Mouse (Mus musculus) spleen, adult 12 weeks (tissue): ENCODE data around the gene Hirip3.

Experiments
- DNase-seq: peaks from one replicate; pipeline ENCODE4 v3.0.0; 2022; ENCODE audit warnings: low spot score

Hirip3 gene

GRCm38 (mm10) chr7:126861429-126862130 is at the start of gene Hirip3:
Hirip3 (plus strand) TSS chr7:126861972.
- peak; percentile 93 for DNase-seq

DNA sequence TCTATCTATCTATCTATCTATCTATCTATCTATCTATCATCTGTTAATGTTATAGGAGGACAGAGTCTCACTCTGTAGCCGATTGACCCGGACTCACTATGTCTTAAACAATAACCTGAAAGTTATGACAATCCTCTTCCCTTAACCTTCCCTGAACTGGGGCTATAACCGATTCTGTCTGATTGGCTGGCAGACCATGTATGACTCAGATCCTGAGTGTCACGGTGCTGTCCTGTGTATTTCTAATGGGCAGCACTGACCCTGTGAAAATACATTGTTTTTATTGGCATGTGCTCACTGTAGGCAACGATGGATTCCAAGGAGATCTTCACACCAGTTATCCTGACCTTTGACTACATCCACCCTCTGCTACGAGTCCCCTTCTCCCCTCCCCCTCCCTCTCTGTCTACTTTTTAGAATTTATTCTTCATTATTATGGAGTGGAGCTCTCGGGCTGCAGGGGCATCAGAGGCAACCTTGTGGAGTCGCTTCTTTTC is 46.0 kb upstream of the Hirip3 start:
- DNase-seq: no peak

DNA sequence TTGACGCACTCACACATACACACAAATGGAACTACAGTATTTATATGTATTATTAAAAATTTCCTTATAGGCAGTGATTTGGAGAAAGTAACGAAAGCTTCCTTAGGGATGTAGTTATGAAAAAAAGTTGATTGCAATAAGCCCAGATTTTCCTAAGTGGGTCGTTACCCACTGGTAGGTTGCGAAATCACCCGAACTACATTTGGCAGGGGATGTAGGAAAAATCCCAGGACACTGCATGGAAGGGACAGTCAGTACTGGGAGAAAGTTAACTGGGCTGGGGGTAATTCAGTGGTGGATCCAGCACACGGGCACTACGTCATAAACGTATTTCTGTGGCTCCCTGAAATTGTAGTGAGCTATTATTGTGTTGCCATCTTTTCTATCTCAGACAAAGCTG is 45.3 kb upstream of the Hirip3 start:
- DNase-seq: no peak

GRCm38 (mm10) chr7:126817595-126817994 is 44.2 kb upstream of the Hirip3 start:
- DNase-seq: no peak

DNA sequence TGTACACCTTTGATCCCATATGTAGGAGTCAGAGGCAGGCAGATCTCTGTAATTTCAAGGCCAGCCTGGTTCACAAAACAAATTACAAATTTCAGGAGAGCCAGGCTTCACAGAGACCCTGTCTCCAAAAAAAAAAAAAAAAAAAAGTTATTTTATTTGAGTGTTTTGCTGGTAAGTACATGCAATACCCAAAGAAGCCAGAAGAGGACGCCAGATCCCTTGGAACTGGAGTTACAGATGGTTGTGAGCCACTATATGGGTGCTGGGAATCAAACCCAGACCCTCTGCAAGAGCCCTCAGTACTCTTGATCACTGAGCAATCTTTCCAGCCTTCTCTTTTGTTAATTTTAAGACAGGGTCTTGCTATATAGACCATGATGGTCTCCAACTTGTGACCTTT is 43.0 kb upstream of the Hirip3 start:
- DNase-seq: no peak

DNA sequence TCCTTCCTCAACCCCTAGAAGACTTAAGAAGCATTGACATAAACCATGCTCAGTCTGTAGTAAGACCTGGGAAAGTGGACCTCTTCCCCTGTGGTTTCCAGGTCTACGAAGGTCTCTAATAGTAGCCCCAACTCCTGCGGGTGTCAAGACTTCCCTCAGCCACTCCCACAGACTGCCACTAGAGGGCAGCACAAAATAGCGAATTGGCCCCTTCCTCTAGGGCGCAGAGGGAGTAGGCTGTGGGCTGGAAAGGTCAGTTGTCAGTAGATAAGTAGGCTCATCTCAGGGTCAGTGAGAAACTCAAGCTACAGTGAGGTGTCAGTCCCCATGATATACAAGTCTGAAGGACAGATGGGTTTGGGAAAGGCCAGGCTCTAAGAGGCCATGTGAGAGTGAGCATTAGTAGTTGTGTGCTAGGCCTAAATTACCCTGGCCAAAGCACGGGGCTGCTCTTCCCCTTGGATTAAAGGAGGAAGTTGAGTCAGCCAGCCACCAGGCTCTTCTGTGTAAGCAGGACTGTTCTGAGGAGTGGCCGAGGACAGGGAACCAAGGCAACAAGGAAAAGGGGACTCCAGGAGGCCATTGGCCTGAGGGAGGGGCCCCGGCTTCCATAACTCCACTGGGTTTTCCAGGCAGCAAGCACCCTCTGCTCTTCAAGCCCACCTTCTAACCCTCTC is 39.8 kb upstream of the Hirip3 start:
- peak; percentile 63 for DNase-seq

DNA sequence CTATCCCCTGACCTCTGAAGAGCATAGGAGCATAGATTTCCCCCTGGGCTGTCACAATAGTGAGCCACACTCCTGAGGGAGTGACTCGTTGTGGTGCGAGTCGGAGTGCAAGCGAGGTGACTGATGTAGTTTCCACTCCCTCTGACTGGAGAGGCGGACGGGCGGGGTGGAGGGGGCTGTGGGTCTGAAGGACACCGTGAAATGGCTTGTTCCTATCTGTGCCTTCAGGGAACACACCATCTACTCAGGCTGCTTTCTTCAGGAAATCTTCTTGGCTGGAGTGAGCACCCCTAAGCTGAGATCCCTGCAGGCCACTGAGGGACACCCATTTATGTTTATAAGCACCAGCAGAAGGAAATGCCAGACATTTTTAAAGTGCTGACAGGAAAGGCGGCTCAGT is 39.0 kb upstream of the Hirip3 start:
- no peak for DNase-seq

- DNase-seq: no peak
These were observed 38.5 kb upstream of the Hirip3 start for GRCm38 (mm10) chr7:126823202-126823711.

GRCm38 (mm10) chr7:126823940-126824339 is 37.8 kb upstream of the Hirip3 start:
- no peak for DNase-seq

GRCm38 (mm10) chr7:126825403-126825802 is 36.4 kb upstream of the Hirip3 start:
- DNase-seq: no peak

DNA sequence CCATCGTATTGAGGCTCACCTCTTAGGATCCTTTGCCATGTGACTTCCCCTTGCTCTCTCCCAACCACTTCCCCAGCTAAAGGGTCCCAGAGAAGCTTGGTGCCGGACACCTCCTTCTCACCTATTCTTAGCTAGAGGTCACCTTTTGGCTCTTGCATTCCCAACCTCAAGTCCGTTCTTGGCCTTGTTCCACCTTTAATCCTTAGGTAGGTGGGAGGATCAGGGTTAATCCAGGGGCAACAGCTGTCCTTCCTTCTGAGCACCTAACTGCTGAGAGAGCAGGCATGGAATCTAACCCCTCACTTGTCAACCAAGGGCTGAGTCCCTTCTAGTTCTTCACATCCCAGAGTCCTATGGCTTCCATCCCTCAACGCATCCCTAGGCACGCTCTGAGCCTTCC is 35.8 kb upstream of the Hirip3 start:
- DNase-seq: no peak

- no peak for DNase-seq
These were observed 30.2 kb upstream of the Hirip3 start, which contains the start of gene 4930451I11Rik for GRCm38 (mm10) chr7:126831539-126831938. 4930451I11Rik (minus strand) TSS chr7:126831639.

- peak; percentile 60 for DNase-seq
These were observed 29.7 kb upstream of the Hirip3 start for GRCm38 (mm10) chr7:126832036-126832598.

GRCm38 (mm10) chr7:126833294-126833693 is 28.5 kb upstream of the Hirip3 start:
- DNase-seq: no peak

GRCm38 (mm10) chr7:126843276-126843675 is 18.5 kb upstream of the Hirip3 start:
- no peak for DNase-seq

GRCm38 (mm10) chr7:126845516-126845915 is 16.3 kb upstream of the Hirip3 start:
- DNase-seq: no peak

GRCm38 (mm10) chr7:126847116-126847420 is 14.7 kb upstream of the Hirip3 start, which contains the start of gene Doc2a:
Doc2a (plus strand) TSS chr7:126847416.
- no peak for DNase-seq

GRCm38 (mm10) chr7:126847421-126848398 is 14.1 kb upstream of the Hirip3 start:
- DNase-seq: no peak

- DNase-seq: no peak
These were observed 13.0 kb upstream of the Hirip3 start for GRCm38 (mm10) chr7:126848794-126849193.

- no peak for DNase-seq
These were observed 11.6 kb upstream of the Hirip3 start for GRCm38 (mm10) chr7:126850161-126850560.

DNA sequence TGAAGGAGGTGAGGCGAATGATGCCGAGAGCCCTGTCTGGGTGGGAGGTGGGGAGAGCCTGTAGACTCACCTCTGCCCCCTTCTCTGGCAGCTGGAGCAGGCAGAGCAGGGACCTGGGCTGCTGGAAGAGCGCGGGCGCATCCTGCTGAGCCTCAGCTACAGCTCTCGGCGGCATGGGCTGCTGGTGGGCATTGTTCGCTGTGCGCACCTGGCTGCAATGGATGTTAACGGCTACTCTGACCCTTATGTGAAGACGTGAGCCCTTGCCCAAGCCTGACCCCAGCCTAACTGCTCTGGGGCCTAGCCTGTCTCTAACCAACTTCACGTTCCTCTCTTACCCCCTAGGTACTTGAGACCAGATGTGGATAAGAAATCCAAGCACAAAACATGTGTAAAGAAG is 10.6 kb upstream of the Hirip3 start:
- no peak for DNase-seq

DNA sequence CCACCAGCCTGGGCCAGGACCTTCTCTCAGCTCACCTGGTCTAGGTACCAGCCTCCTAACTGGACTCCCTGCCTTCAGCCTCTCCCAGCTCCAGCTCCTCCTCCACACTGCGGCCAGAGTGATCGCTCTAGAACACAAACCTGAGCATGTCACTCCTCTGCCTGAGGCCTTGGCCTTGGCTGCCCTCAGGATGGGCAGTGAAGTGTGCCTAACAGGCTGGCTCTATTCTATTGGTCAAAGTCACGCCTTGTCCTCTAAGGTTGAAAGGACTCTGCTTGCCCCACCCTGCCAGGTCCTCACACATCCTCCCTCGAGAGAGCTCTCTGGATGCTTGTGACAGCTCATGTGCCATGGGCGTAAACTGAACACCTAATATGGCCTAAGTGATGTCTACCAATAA is 8.3 kb upstream of the Hirip3 start:
- no peak for DNase-seq
